18 mouse cellular contexts compared by ENCODE assay signal in genomic region chr5:98173694-98174093, GRCm38 (mm10). TPM values are rescaled to one million over a fixed set of nuclear protein-coding genes. Genes with fewer than 3 reads are reported as not detected.
"Had no signal": no experiment of that assay in that cellular context is flagged by ENCODE, and none has a peak within 500 bp of the region (broad histone marks: within the 10 kb centered on the region; RNA-seq: fewer than 3 reads in every experiment).

No protein-coding gene starts in this region.

- H3K36me3 ChIP-seq: neural tube, embryonic 13.5 days; neural tube, embryonic 15.5 days; stomach, embryonic 15.5 days had no signal

- H3K4me2 ChIP-seq: neural tube, embryonic 13.5 days; neural tube, embryonic 15.5 days; stomach, embryonic 15.5 days had no signal

- H3K9ac ChIP-seq: neural tube, embryonic 13.5 days; neural tube, embryonic 15.5 days; stomach, embryonic 15.5 days had no signal

- H3K9me3 ChIP-seq: neural tube, embryonic 13.5 days; neural tube, embryonic 15.5 days; stomach, embryonic 15.5 days had no signal

- H3K27ac ChIP-seq: neural tube, embryonic 13.5 days; neural tube, embryonic 15.5 days; stomach, embryonic 15.5 days; stomach, postnatal 0 days had no signal

- DNase-seq: retina, postnatal 1 day; right cerebral cortex, adult 18-20 months; right cerebral cortex, postnatal 14 days; right cerebral cortex, postnatal 25 days; right cerebral cortex, postnatal 4 days; spleen, adult 18-20 months; thymus, adult 18-20 months; thymus, adult 2 months; thymus, postnatal 14 days; thymus, postnatal 25 days; thymus, postnatal 36 days; thymus, postnatal 4 days had no signal

- H3K4me3 ChIP-seq: neural tube, embryonic 13.5 days; neural tube, embryonic 15.5 days; stomach, embryonic 15.5 days had no signal

RNA-seq across cellular contexts. Expression of gene Prdm8, which starts 6.7 kb away (rescaled TPM):
- total RNA-seq: neutrophil, adult 5-6 weeks had no signal
- polyA plus RNA-seq: thymus, postnatal 0 days had no signal
